Mouse (Mus musculus) layer of hippocampus, adult 9-10 months (tissue): ENCODE data around the gene Pltp.
"Not testable (repeated sequence)": the region's sequence is repeated elsewhere in the genome, so short reads cannot be mapped to it uniquely, and the experiment has no call there.

Experiments
- DNase-seq: peaks from one replicate; pipeline ENCODE4 v3.0.0; 2022; ENCODE audit warnings: low spot score

Gene Pltp

GRCm38 (mm10) chr2:164878509-164879227 lies 21.2 kb upstream of the Pltp start:
- no peak for DNase-seq

- not testable (repeated sequence) for DNase-seq
Observed at GRCm38 (mm10) chr2:164877376-164878215, 20.1 kb upstream of the Pltp start.

GRCm38 (mm10) chr2:164875648-164876047 lies 18.1 kb upstream of the Pltp start:
- DNase-seq, result not testable (repeated sequence)

- DNase-seq, result no peak
Observed at GRCm38 (mm10) chr2:164874239-164874769, 16.8 kb upstream of the Pltp start.

GRCm38 (mm10) chr2:164873621-164874020 lies 16.1 kb upstream of the Pltp start:
- no peak for DNase-seq

- DNase-seq, result no peak
Observed at GRCm38 (mm10) chr2:164871602-164872303, 14.2 kb upstream of the Pltp start.

GRCm38 (mm10) chr2:164868491-164868890 lies 11.0 kb upstream of the Pltp start:
- no peak for DNase-seq

- DNase-seq, result no peak
Observed at GRCm38 (mm10) chr2:164867566-164867965, 10.1 kb upstream of the Pltp start.

GRCm38 (mm10) chr2:164866741-164867551 lies 9.4 kb upstream of the Pltp start:
- no peak for DNase-seq

- DNase-seq, result no peak
Observed at GRCm38 (mm10) chr2:164864593-164864992, 7.1 kb upstream of the Pltp start.

GRCm38 (mm10) chr2:164863411-164863810 lies 5.9 kb upstream of the Pltp start:
- DNase-seq, result not testable (repeated sequence)

- no peak for DNase-seq
Observed at GRCm38 (mm10) chr2:164862179-164862861, 4.8 kb upstream of the Pltp start.

GRCm38 (mm10) chr2:164861094-164861493 lies 3.6 kb upstream of the Pltp start:
- DNase-seq, result no peak

GRCm38 (mm10) chr2:164859640-164860432 lies 2.3 kb upstream of the Pltp start:
- no peak for DNase-seq

- DNase-seq, result no peak
Observed at GRCm38 (mm10) chr2:164859155-164859554, 1.6 kb upstream of the Pltp start.

- no peak for DNase-seq
Observed at GRCm38 (mm10) chr2:164857842-164858553, 487 bp upstream of the Pltp start.

- no peak for DNase-seq
Observed at GRCm38 (mm10) chr2:164856309-164857100, 1.0 kb downstream of the Pltp start.

GRCm38 (mm10) chr2:164855572-164855971 lies 1.9 kb downstream of the Pltp start:
- not testable (repeated sequence) for DNase-seq

- no peak for DNase-seq
Observed at GRCm38 (mm10) chr2:164850061-164850460, 7.5 kb downstream of the Pltp start.
